Mouse (Mus musculus) heart, embryonic 13.5 days (tissue): Measurements from ENCODE around the gene Zfp57. TPM values are rescaled to one million over a fixed set of nuclear protein-coding genes. Genes with fewer than 3 reads are reported as not detected.

Experiments
- ATAC-seq: fragments of 200-750 bp; cut with Nextera tagmentation; 2 replicates; pipeline ENCODE4 v1.8.0; 2017; ENCODE audit warnings: moderate TSS enrichment; ENCODE audit not compliant: insufficient number of reproducible peaks, low FRiP score, low TSS enrichment; ENCODE audit errors: extremely low read depth
- H3K27ac ChIP-seq: fragments of 300-500 bp; sonication (generic); replicated peaks from 2 replicates; pipeline ENCODE4 v1.5.1; 2015; ENCODE audit warnings: moderate library complexity, mild to moderate bottlenecking, inconsistent platforms
- H3K27me3 ChIP-seq: fragments of 300-500 bp; sonication (generic); replicated peaks from 2 replicates; pipeline ENCODE4 v1.6.1; 2015; ENCODE audit warnings: mild to moderate bottlenecking, inconsistent platforms
- H3K36me3 ChIP-seq: fragments of 300-500 bp; sonication (generic); 2 replicates; pipeline ENCODE4 v1.6.1; 2015; ENCODE audit warnings: mild to moderate bottlenecking, inconsistent platforms
- H3K4me1 ChIP-seq: fragments of 300-500 bp; sonication (generic); 2 replicates; pipeline ENCODE4 v1.6.1; 2015; ENCODE audit warnings: inconsistent platforms
- H3K4me2 ChIP-seq: fragments of 300-500 bp; sonication (generic); 2 replicates; pipeline ENCODE4 v1.6.1; 2015; ENCODE audit warnings: inconsistent platforms, mild to moderate bottlenecking, moderate library complexity
- H3K4me3 ChIP-seq: fragments of 300-500 bp; sonication (generic); 2 replicates; pipeline ENCODE4 v1.5.1; 2015; ENCODE audit warnings: moderate library complexity, mild to moderate bottlenecking, inconsistent platforms
- H3K9ac ChIP-seq: fragments of 300-500 bp; sonication (generic); 2 replicates; pipeline ENCODE4 v1.6.1; 2015; ENCODE audit warnings: inconsistent platforms, mild to moderate bottlenecking, moderate library complexity
- H3K9me3 ChIP-seq: fragments of 300-500 bp; sonication (generic); 2 replicates; pipeline ENCODE4 v1.6.1; 2016; ENCODE audit warnings: inconsistent platforms
- WGBS: fragments of 180-500 bp; shearing (Covaris S2); methylation state at CpG from one replicate; pipeline ENCODE4 v1.1.7; 2015; ENCODE audit warnings: mixed read lengths; 5-methylcytosine and 5-hydroxymethylcytosine counted together
- polyA plus RNA-seq: library from polyadenylated mRNA; unstranded; fragments of >200 nt; fragmentation: Nextera tagmentation; extraction: Ambion mirVana; gene quantifications from 2 replicates; pipeline ENCODE4 v1.2.1, GENCODE M21; 2015

Gene Zfp57
- polyA plus RNA-seq, 1 experiment from 2014 or later, result 42.5 TPM

- Histone ChIP-seq H3K27me3 (no peaks in the 10 kb centered on the region), H3K27ac (no peak within 1 kb of the TSS), H3K9ac (no peak within 1 kb of the TSS), H3K4me2 (no peak within 1 kb of the TSS), H3K36me3 (no peaks in the 10 kb centered on the region), H3K4me3 (no peak within 1 kb of the TSS), H3K4me1 (0 out of 2 replicates have a peak, but pooled peaks cover 3% of the 10 kb centered on the region), H3K9me3 (no peaks in the 10 kb centered on the region)
- 72% methylated on average over 9 of the region's 9 CpGs for WGBS
- no peak for ATAC-seq
Measured at GRCm38 (mm10) chr17:37022628-37023576, 21.9 kb downstream of the Zfp57 start, which contains the start of gene Mog. Mog (minus strand) TSS chr17:37023398.

GRCm38 (mm10) chr17:37026425-37026824 lies 25.5 kb downstream of the Zfp57 start:
- Histone ChIP-seq H3K4me3 (no peak overlapping the region), H3K9me3 (no peaks in the 10 kb centered on the region), H3K27ac (no peak overlapping the region), H3K9ac (no peak overlapping the region), H3K27me3 (no peaks in the 10 kb centered on the region), H3K36me3 (no peaks in the 10 kb centered on the region), H3K4me2 (no peak overlapping the region), H3K4me1 (0 out of 2 replicates have a peak, but pooled peaks cover 3% of the 10 kb centered on the region)
- whole genome bisulfite sequencing, result 66% methylated on average over 2 of the region's 2 CpGs
- ATAC-seq, result no peak

DNA sequence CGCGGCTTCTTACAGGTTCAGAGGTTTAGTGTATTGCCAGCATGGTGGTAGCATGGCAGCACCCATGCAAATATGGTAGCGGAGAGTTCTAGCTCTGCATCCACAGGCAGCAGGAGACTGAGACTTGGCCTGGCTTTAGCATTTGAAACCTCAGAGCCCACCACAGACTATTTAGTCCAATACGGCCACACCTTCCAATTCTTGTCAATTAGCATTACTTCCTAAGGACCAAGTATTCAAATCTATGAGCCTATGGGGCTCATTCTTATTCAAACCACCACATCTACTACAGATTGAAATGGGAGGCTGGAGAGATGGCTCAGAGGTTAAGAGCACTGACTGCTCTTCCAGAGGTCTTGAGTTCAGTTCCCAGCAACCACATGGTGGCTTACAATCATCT lies 26.5 kb downstream of the Zfp57 start:
- Histone ChIP-seq H3K9ac (no peak overlapping the region), H3K36me3 (no peaks in the 10 kb centered on the region), H3K9me3 (no peaks in the 10 kb centered on the region), H3K27me3 (no peaks in the 10 kb centered on the region), H3K4me3 (no peak overlapping the region), H3K4me2 (no peak overlapping the region), H3K4me1 (0 out of 2 replicates have a peak, but pooled peaks cover 3% of the 10 kb centered on the region), H3K27ac (no peak overlapping the region)
- no peak for ATAC-seq
- WGBS, result 89% methylated on average over 4 of the region's 4 CpGs

DNA sequence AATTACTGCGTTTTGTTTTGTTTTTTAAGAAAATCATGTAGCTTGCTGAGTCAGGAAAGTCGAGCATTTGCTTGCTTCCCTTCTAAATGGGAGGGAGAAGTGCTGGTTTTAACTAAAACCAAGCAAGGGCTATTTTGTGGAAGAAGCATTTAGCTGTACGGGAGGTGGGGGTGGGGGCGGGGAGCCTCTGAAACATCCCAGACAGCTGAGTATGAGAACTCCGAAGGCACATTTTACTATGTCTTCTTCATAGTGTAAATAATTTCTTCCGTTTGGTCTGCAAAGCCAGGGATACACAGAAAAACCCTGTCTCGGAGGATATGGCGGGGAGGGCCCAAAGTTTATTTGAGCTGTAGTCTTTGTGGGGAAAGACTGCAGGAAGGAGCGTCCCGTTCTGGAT lies 27.2 kb downstream of the Zfp57 start:
- Histone ChIP-seq H3K4me1 (0 out of 2 replicates have a peak, but pooled peaks cover 3% of the 10 kb centered on the region), H3K27me3 (no peaks in the 10 kb centered on the region), H3K4me2 (peak overlapping the region; percentile 71), H3K9ac (peak overlapping the region; percentile 75), H3K27ac (peak overlapping the region; percentile 94), H3K4me3 (peak overlapping the region; percentile 57), H3K9me3 (no peaks in the 10 kb centered on the region), H3K36me3 (no peaks in the 10 kb centered on the region)
- ATAC-seq, result no peak
- 8% methylated on average over 10 of the region's 10 CpGs for WGBS

DNA sequence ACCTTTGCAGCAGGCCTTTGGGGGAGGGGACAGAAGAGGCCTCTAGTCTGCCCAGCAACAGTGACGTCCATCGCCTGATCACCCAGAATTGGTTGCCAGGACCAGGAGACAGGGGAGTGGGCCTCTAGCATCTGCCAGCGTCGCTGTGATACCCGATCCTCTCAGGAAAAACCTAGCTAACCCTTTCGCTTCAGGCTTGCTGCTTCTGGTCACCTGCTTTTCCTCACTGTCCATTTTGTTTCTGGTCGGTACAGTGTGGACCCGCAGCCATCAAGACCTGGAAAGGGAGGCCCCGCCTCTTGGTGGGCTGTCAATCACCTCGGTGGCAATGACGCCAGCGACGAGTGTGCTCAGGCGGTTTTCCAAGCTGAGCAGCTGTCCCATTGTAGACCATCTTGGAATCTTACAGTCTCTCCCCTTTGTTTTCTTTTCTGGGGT lies 27.7 kb downstream of the Zfp57 start:
- H3K27ac ChIP-seq, result peak overlapping the region; percentile 94
- no peaks in the 10 kb centered on the region for H3K9me3 ChIP-seq
- peak overlapping the region; percentile 71 for H3K4me2 ChIP-seq
- peak overlapping the region; percentile 57 for H3K4me3 ChIP-seq
- peak; percentile 94 for ATAC-seq
- H3K27me3 ChIP-seq, result no peaks in the 10 kb centered on the region
- peak overlapping the region; percentile 75 for H3K9ac ChIP-seq
- 0 out of 2 replicates have a peak, but pooled peaks cover 3% of the 10 kb centered on the region for H3K4me1 ChIP-seq
- H3K36me3 ChIP-seq, result no peaks in the 10 kb centered on the region
- WGBS, result 1% methylated on average over 14 of the region's 14 CpGs

GRCm38 (mm10) chr17:37029162-37029561 lies 28.2 kb downstream of the Zfp57 start:
- peak overlapping the region; percentile 71 for H3K4me2 ChIP-seq
- no peaks in the 10 kb centered on the region for H3K36me3 ChIP-seq
- H3K27me3 ChIP-seq, result no peaks in the 10 kb centered on the region
- peak overlapping the region; percentile 75 for H3K9ac ChIP-seq
- peak overlapping the region; percentile 57 for H3K4me3 ChIP-seq
- ATAC-seq, result no peak
- peak overlapping the region; percentile 94 for H3K27ac ChIP-seq
- H3K9me3 ChIP-seq, result no peaks in the 10 kb centered on the region
- H3K4me1 ChIP-seq, result 0 out of 2 replicates have a peak, but pooled peaks cover 3% of the 10 kb centered on the region
- 73% methylated on average over 8 of the region's 8 CpGs for WGBS

GRCm38 (mm10) chr17:37039127-37039894 lies 38.3 kb downstream of the Zfp57 start:
- Histone ChIP-seq H3K27ac (no peak overlapping the region), H3K4me3 (no peak overlapping the region), H3K27me3 (no peaks in the 10 kb centered on the region), H3K9ac (no peak overlapping the region), H3K4me1 (no peaks in the 10 kb centered on the region), H3K36me3 (no peaks in the 10 kb centered on the region), H3K4me2 (no peak overlapping the region), H3K9me3 (no peaks in the 10 kb centered on the region)
- WGBS, result 62% methylated on average over 2 of the region's 2 CpGs
- no peak for ATAC-seq

DNA sequence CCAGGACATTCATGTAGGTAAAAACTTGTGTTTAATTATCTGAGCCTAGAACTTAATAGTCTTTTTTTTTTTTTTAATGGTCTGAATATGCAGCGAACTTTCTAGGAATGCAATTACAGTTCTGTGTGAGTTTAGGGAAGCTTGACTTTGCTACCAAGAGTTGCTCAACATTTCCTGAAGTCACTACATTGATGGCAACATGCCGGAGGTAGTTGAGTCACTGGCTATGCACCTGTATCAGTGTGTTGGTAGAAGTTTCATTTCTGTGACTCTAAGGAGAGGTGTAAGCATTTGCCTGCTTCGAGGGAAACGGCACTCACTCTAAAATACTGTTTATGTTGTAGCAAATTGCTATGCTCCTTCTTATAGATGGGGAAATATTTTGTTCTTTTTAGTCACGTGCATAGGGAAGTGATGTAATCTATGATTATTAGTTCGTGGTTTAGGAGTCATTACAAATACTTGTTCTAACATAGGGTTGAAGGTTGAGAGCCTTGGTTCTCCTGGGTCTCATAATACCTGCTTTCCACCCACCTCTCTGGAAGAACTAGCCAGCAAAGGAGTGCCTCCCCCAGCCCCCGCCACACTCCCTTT lies 43.8 kb downstream of the Zfp57 start:
- H3K4me1 ChIP-seq, result peaks cover 21% of the 10 kb centered on the region
- ATAC-seq, result no peak
- H3K9me3 ChIP-seq, result no peaks in the 10 kb centered on the region
- peak overlapping the region; percentile 87; the same call in 1 of the 2 replicates for H3K4me3 ChIP-seq
- H3K27ac ChIP-seq, result no peak overlapping the region
- WGBS, result 77% methylated on average over 7 of the region's 7 CpGs
- H3K4me2 ChIP-seq, result peak overlapping the region; percentile 97
- no peaks in the 10 kb centered on the region for H3K36me3 ChIP-seq
- no peak overlapping the region for H3K9ac ChIP-seq
- peaks cover 19% of the 10 kb centered on the region for H3K27me3 ChIP-seq

DNA sequence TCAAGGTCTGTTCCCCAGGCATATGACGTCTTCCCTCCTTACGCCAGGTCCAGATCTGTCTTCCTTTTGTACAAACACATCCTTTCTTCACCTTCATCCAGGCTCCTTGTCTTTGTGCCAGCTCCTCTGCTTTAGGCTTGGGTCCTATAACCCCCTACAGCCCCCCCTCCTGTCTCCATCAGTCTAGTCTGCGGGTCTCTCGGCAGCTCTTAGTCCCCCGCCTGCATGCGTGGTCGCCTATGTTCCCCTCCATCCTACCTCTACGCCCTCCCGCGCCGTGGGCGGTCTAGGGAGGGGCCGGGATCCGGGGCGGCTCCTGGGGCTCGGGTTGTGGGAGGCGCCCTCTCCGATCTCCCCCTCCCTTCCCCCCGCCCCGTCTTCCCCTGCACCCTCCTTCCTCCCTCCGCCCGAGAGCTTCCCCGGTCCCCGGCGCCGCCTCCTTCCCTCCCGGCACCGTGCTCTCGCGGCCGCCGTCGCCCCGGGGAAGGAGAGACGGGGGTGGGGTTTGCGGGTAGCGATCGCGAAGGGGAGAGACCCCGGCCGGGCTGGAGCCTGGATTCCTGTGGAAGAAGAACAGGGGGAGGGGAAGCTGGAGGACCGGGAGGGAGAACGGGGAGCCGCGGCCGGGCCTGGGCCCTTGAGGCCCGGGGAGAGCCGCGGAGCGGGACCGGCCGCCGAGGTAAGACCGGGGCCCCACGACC lies 44.8 kb downstream of the Zfp57 start, which contains the start of gene Gabbr1:
Gene Gabbr1 (plus strand): TSS at position 356 of the 701 bp plus-strand sequence.
- Histone ChIP-seq H3K27me3 (peaks cover 19% of the 10 kb centered on the region), H3K9me3 (no peaks in the 10 kb centered on the region), H3K27ac (peak within 1 kb of the TSS; percentile 75), H3K9ac (peak within 1 kb of the TSS; percentile 93), H3K4me1 (peaks cover 30% of the 10 kb centered on the region), H3K36me3 (no peaks in the 10 kb centered on the region), H3K4me3 (peak within 1 kb of the TSS; percentile 87), H3K4me2 (peak within 1 kb of the TSS; percentile 97)
- ATAC-seq, result peak; percentile 71
- WGBS, result under 1% methylated on average over 40 of the region's 55 CpGs

- H3K27me3 ChIP-seq, result peaks cover 19% of the 10 kb centered on the region
- peak overlapping the region; percentile 75 for H3K27ac ChIP-seq
- no peaks in the 10 kb centered on the region for H3K36me3 ChIP-seq
- peak; percentile 48; the same call in 1 of the 2 replicates for ATAC-seq
- peak overlapping the region; percentile 97 for H3K4me2 ChIP-seq
- H3K9me3 ChIP-seq, result no peaks in the 10 kb centered on the region
- WGBS, result under 1% methylated on average over 54 of the region's 58 CpGs
- H3K9ac ChIP-seq, result peak overlapping the region; percentile 93
- peak overlapping the region; percentile 87 for H3K4me3 ChIP-seq
- peaks cover 34% of the 10 kb centered on the region for H3K4me1 ChIP-seq
Measured at GRCm38 (mm10) chr17:37046312-37047112, 45.5 kb downstream of the Zfp57 start.
